Mouse (Mus musculus): ENCODE measurements around the gene Polr1d. TPM values are rescaled to one million over a fixed set of nuclear protein-coding genes. Genes with fewer than 3 reads are reported as not detected.
A peak's percentile ranks its signal among the peaks of the same experiment; 100 is the strongest.

Gene Polr1d
- total and polyA plus RNA-seq, 2 experiments from 2014 or later, result 92.1 to 114 TPM

GRCm38 (mm10) chr5:147133662-147134061, 56.8 kb downstream of the Polr1d start:
- no peak for TF ChIP-seq CTCF (IDR thresholded peaks at IDR 0.05; ENCODE audit: low read depth)
- no peak overlapping the region for H3K9ac ChIP-seq
- WGBS, result 7% methylated on average over 17 of the region's 17 CpGs
- no peak overlapping the region for H3K27ac ChIP-seq (ENCODE audit: low read depth, low read length)
- peak overlapping the region; percentile 37 for H3K4me2 ChIP-seq (ENCODE audit: low read depth)
- H3K4me1 ChIP-seq (ENCODE audit: insufficient read depth), result no peaks in the 10 kb centered on the region
- DNase-seq (no peak), ATAC-seq (no peak)
- H3K4me3 ChIP-seq (ENCODE audit: low read depth, low read length), result no peak overlapping the region
- no peaks in the 10 kb centered on the region for H3K36me3 ChIP-seq (ENCODE audit: insufficient read depth)
- H3K9me3 ChIP-seq (ENCODE audit: low read length), result no peaks in the 10 kb centered on the region
- peaks cover 15% of the 10 kb centered on the region for H3K27me3 ChIP-seq (ENCODE audit: insufficient read depth, low read length)

GRCm38 (mm10) chr5:147134341-147135088, 57.7 kb downstream of the Polr1d start:
- peak; percentile 39 for DNase-seq
- peak; percentile 55; the same call in 1 of the 2 replicates for ATAC-seq
- no peaks in the 10 kb centered on the region for H3K9me3 ChIP-seq (ENCODE audit: low read length)
- no peaks in the 10 kb centered on the region for H3K4me1 ChIP-seq (ENCODE audit: insufficient read depth)
- H3K4me3 ChIP-seq (ENCODE audit: low read depth, low read length), result no peak overlapping the region
- TF ChIP-seq CTCF (IDR thresholded peaks at IDR 0.05; ENCODE audit: low read depth), result no peak
- no peak overlapping the region for H3K9ac ChIP-seq
- no peak overlapping the region for H3K4me2 ChIP-seq (ENCODE audit: low read depth)
- 9% methylated on average over 8 of the region's 8 CpGs for WGBS
- no peaks in the 10 kb centered on the region for H3K36me3 ChIP-seq (ENCODE audit: insufficient read depth)
- H3K27me3 ChIP-seq (ENCODE audit: insufficient read depth, low read length), result peaks cover 15% of the 10 kb centered on the region
- H3K27ac ChIP-seq (ENCODE audit: low read depth, low read length), result no peak overlapping the region

DNA sequence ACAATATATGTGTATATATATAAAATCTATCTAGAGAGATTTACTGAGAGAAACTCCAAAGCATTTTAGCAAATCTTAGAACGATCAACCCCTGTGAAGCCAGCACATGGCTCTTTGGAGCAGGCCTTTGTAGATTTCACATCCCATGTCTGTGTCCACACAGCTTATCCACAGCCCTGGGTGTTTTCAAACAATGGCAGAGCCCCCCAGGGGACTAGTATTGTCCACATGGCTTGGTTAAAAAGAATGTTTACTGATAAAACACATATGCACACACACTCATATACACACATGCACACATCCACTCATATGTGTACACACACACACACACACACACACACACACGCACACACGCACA, 58.2 kb downstream of the Polr1d start:
- 77% methylated on average over 3 of the region's 3 CpGs for WGBS
- no peak overlapping the region for H3K4me3 ChIP-seq (ENCODE audit: low read depth, low read length)
- no peak overlapping the region for H3K4me2 ChIP-seq (ENCODE audit: low read depth)
- H3K4me1 ChIP-seq (ENCODE audit: insufficient read depth), result no peaks in the 10 kb centered on the region
- no peaks in the 10 kb centered on the region for H3K9me3 ChIP-seq (ENCODE audit: low read length)
- TF ChIP-seq CTCF (IDR thresholded peaks at IDR 0.05; ENCODE audit: low read depth), result no peak
- no peak overlapping the region for H3K9ac ChIP-seq
- H3K27ac ChIP-seq (ENCODE audit: low read depth, low read length), result no peak overlapping the region
- DNase-seq (no peak), ATAC-seq (no peak)
- peaks cover 15% of the 10 kb centered on the region for H3K27me3 ChIP-seq (ENCODE audit: insufficient read depth, low read length)
- H3K36me3 ChIP-seq (ENCODE audit: insufficient read depth), result no peaks in the 10 kb centered on the region

GRCm38 (mm10) chr5:147135994-147136393, 59.1 kb downstream of the Polr1d start:
- H3K4me1 ChIP-seq (ENCODE audit: insufficient read depth), result no peaks in the 10 kb centered on the region
- WGBS, result 32% methylated on average over 13 of the region's 13 CpGs
- no peak overlapping the region for H3K4me3 ChIP-seq (ENCODE audit: low read depth, low read length)
- H3K36me3 ChIP-seq (ENCODE audit: insufficient read depth), result no peaks in the 10 kb centered on the region
- H3K9ac ChIP-seq, result no peak overlapping the region
- TF ChIP-seq CTCF (IDR thresholded peaks at IDR 0.05; ENCODE audit: low read depth), result no peak
- H3K4me2 ChIP-seq (ENCODE audit: low read depth), result no peak overlapping the region
- no peak for DNase-seq
- no peaks in the 10 kb centered on the region for H3K9me3 ChIP-seq (ENCODE audit: low read length)
- H3K27ac ChIP-seq (ENCODE audit: low read depth, low read length), result no peak overlapping the region
- H3K27me3 ChIP-seq (ENCODE audit: insufficient read depth, low read length), result peaks cover 15% of the 10 kb centered on the region
- no peak for ATAC-seq

GRCm38 (mm10) chr5:147147340-147147739, 70.5 kb downstream of the Polr1d start:
- Histone ChIP-seq H3K4me3 (ENCODE audit: low read depth, low read length) (no peak overlapping the region), H3K9me3 (ENCODE audit: low read length) (0 out of 2 replicates have a peak, but pooled peaks cover 7% of the 10 kb centered on the region), H3K27ac (ENCODE audit: low read depth, low read length) (no peak overlapping the region), H3K36me3 (ENCODE audit: insufficient read depth) (no peaks in the 10 kb centered on the region), H3K9ac (no peak overlapping the region), H3K4me2 (ENCODE audit: low read depth) (no peak overlapping the region), H3K4me1 (ENCODE audit: insufficient read depth) (no peaks in the 10 kb centered on the region), H3K27me3 (ENCODE audit: insufficient read depth, low read length) (peaks cover 3% of the 10 kb centered on the region; the same call in 1 of the 2 replicates)
- DNase-seq (no peak), ATAC-seq (no peak)
- TF ChIP-seq CTCF (IDR thresholded peaks at IDR 0.05; ENCODE audit: low read depth), result peak; percentile 28; the same call in 1 of the 2 replicates

DNA sequence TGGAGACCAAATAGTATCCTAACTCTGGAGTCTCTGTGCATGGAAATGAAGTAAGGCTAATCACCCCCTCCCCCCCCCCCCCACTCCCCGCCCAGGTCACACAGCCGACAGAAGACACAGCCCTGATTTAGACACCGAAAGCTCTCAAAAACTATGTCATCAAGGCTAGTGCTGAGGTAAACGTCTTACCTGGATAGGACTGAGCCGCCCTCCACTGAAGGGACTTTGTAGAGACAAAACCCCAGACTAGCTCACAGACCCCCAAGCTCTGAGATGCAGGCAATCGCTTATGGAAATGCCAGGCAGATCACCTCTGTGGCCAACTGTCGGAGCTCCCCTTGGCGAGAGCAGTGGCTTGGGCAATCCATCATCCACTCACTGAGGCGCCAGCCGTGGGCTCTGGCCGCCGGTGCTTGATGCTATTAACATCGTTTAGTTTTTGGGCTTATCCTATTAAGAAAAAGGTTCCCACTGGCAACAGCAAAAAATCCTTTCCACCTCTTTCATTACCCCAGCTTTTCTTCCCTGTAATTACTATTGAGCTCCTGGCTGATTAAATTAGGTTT, 78.0 kb downstream of the Polr1d start:
- H3K27me3 ChIP-seq (ENCODE audit: insufficient read depth, low read length), result peaks cover 12% of the 10 kb centered on the region
- no peak overlapping the region for H3K27ac ChIP-seq (ENCODE audit: low read depth, low read length)
- no peak overlapping the region for H3K9ac ChIP-seq
- H3K4me2 ChIP-seq (ENCODE audit: low read depth), result no peak overlapping the region
- 4% methylated on average over 13 of the region's 13 CpGs for WGBS
- ATAC-seq (0 out of 2 replicates have a peak, but pooled peaks have one; percentile 23), DNase-seq (no peak)
- H3K4me1 ChIP-seq (ENCODE audit: insufficient read depth), result 0 out of 2 replicates have a peak, but pooled peaks cover 4% of the 10 kb centered on the region
- no peak overlapping the region for H3K4me3 ChIP-seq (ENCODE audit: low read depth, low read length)
- no peak for TF ChIP-seq CTCF (IDR thresholded peaks at IDR 0.05; ENCODE audit: low read depth)
- H3K9me3 ChIP-seq (ENCODE audit: low read length), result no peaks in the 10 kb centered on the region
- no peaks in the 10 kb centered on the region for H3K36me3 ChIP-seq (ENCODE audit: insufficient read depth)

- 0 out of 2 replicates have a peak, but pooled peaks cover 4% of the 10 kb centered on the region for H3K4me1 ChIP-seq (ENCODE audit: insufficient read depth)
- H3K9me3 ChIP-seq (ENCODE audit: low read length), result no peaks in the 10 kb centered on the region
- H3K27ac ChIP-seq (ENCODE audit: low read depth, low read length), result no peak overlapping the region
- peak; percentile 87 for ATAC-seq
- peaks cover 12% of the 10 kb centered on the region for H3K27me3 ChIP-seq (ENCODE audit: insufficient read depth, low read length)
- no peak overlapping the region for H3K4me3 ChIP-seq (ENCODE audit: low read depth, low read length)
- H3K36me3 ChIP-seq (ENCODE audit: insufficient read depth), result no peaks in the 10 kb centered on the region
- 5% methylated on average over 13 of the region's 13 CpGs for WGBS
- no peak overlapping the region for H3K9ac ChIP-seq
- H3K4me2 ChIP-seq (ENCODE audit: low read depth), result no peak overlapping the region
- no peak for TF ChIP-seq CTCF (IDR thresholded peaks at IDR 0.05; ENCODE audit: low read depth)
- peak; percentile 34 for DNase-seq
Observed at GRCm38 (mm10) chr5:147155449-147156133, 78.7 kb downstream of the Polr1d start.

Measured in forebrain, postnatal 0 days (tissue).